Mouse (Mus musculus): ENCODE data around the gene Cmbl. TPM values are rescaled to one million over a fixed set of nuclear protein-coding genes. Genes with fewer than 3 reads are reported as not detected.
A peak's percentile ranks its signal among the peaks of the same experiment; 100 is the strongest.

Gene Cmbl
- 6.5 and 9.8 TPM in 2 replicates for polyA plus RNA-seq (2014; fragmentation: Nextera tagmentation; extraction: Ambion mirVana)

- no peaks in the 10 kb centered on the region for H3K36me3 ChIP-seq (ENCODE audit: control insufficient read depth, insufficient read depth, low read length)
- no peak for DNase-seq (ENCODE audit: low spot score)
- H3K4me3 ChIP-seq (ENCODE audit: low read depth, low read length) = no peak within 1 kb of the TSS
- no peak for ATAC-seq
- H3K27ac ChIP-seq (ENCODE audit: low read depth, low read length) = no peak within 1 kb of the TSS
- no peaks in the 10 kb centered on the region for H3K4me1 ChIP-seq (ENCODE audit: control insufficient read depth, insufficient read depth, low read length)
- H3K9me3 ChIP-seq (replicated peaks; ENCODE audit: control insufficient read depth, low read length) = no peaks in the 10 kb centered on the region
- H3K27me3 ChIP-seq (replicated peaks; ENCODE audit: control insufficient read depth, insufficient read depth, low read length) = no peaks in the 10 kb centered on the region
- 76% methylated on average over 5 of the region's 5 CpGs for WGBS
- H3K4me2 ChIP-seq (ENCODE audit: low read length) = no peak within 1 kb of the TSS
- H3K9ac ChIP-seq (ENCODE audit: low read length) = no peak within 1 kb of the TSS
Observed at GRCm38 (mm10) chr15:31565184-31565583, at the start of gene Cmbl. TSS of gene Cmbl (plus strand) at chr15:31565389.

- ATAC-seq (no peak), DNase-seq (ENCODE audit: low spot score) (no peak)
- Histone ChIP-seq H3K27ac (ENCODE audit: low read depth, low read length) (no peak overlapping the region), H3K9me3 (replicated peaks; ENCODE audit: control insufficient read depth, low read length) (no peaks in the 10 kb centered on the region), H3K27me3 (replicated peaks; ENCODE audit: control insufficient read depth, insufficient read depth, low read length) (no peaks in the 10 kb centered on the region), H3K4me2 (ENCODE audit: low read length) (no peak overlapping the region), H3K4me1 (ENCODE audit: control insufficient read depth, insufficient read depth, low read length) (no peaks in the 10 kb centered on the region), H3K9ac (ENCODE audit: low read length) (no peak overlapping the region), H3K36me3 (ENCODE audit: control insufficient read depth, insufficient read depth, low read length) (no peaks in the 10 kb centered on the region), H3K4me3 (ENCODE audit: low read depth, low read length) (no peak overlapping the region)
- 97% methylated on average over 1 of the region's 1 CpGs for WGBS
Observed at GRCm38 (mm10) chr15:31517186-31517585, 48.0 kb upstream of the Cmbl start.

GRCm38 (mm10) chr15:31518371-31518770 lies 46.8 kb upstream of the Cmbl start:
- H3K4me1 ChIP-seq (ENCODE audit: control insufficient read depth, insufficient read depth, low read length) = no peaks in the 10 kb centered on the region
- H3K4me2 ChIP-seq (ENCODE audit: low read length) = no peak overlapping the region
- no peaks in the 10 kb centered on the region for H3K9me3 ChIP-seq (replicated peaks; ENCODE audit: control insufficient read depth, low read length)
- H3K27me3 ChIP-seq (replicated peaks; ENCODE audit: control insufficient read depth, insufficient read depth, low read length) = no peaks in the 10 kb centered on the region
- no peak overlapping the region for H3K9ac ChIP-seq (ENCODE audit: low read length)
- DNase-seq (ENCODE audit: low spot score) (no peak), ATAC-seq (no peak)
- no peak overlapping the region for H3K4me3 ChIP-seq (ENCODE audit: low read depth, low read length)
- no peak overlapping the region for H3K27ac ChIP-seq (ENCODE audit: low read depth, low read length)
- no peaks in the 10 kb centered on the region for H3K36me3 ChIP-seq (ENCODE audit: control insufficient read depth, insufficient read depth, low read length)
- 90% methylated on average over 2 of the region's 2 CpGs for WGBS

DNA sequence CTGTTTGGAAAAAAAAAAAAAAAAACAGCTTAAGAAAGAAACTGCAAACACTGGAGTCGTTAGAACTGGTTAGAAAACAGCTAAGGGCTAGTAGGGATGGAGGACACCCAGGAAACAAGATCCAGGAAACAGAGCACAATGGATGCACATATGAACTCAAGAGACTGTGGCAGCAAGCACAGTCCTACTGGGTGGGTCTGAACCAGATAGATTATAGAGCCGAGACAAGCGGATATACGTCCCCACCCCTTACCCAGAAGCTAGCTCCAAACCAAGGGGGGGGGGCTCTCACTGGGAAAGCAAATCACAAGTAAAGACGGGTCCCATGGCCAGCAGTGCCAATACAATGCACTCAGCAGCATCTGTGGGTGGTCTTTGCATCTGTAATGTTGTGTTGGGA lies 46.2 kb upstream of the Cmbl start:
- WGBS = 73% methylated on average over 5 of the region's 5 CpGs
- Histone ChIP-seq H3K4me1 (ENCODE audit: control insufficient read depth, insufficient read depth, low read length) (no peaks in the 10 kb centered on the region), H3K4me3 (ENCODE audit: low read depth, low read length) (no peak overlapping the region), H3K27ac (ENCODE audit: low read depth, low read length) (no peak overlapping the region), H3K36me3 (ENCODE audit: control insufficient read depth, insufficient read depth, low read length) (no peaks in the 10 kb centered on the region), H3K9ac (ENCODE audit: low read length) (no peak overlapping the region), H3K27me3 (replicated peaks; ENCODE audit: control insufficient read depth, insufficient read depth, low read length) (no peaks in the 10 kb centered on the region), H3K4me2 (ENCODE audit: low read length) (no peak overlapping the region), H3K9me3 (replicated peaks; ENCODE audit: control insufficient read depth, low read length) (no peaks in the 10 kb centered on the region)
- ATAC-seq = no peak
- DNase-seq (ENCODE audit: low spot score) = no peak

DNA sequence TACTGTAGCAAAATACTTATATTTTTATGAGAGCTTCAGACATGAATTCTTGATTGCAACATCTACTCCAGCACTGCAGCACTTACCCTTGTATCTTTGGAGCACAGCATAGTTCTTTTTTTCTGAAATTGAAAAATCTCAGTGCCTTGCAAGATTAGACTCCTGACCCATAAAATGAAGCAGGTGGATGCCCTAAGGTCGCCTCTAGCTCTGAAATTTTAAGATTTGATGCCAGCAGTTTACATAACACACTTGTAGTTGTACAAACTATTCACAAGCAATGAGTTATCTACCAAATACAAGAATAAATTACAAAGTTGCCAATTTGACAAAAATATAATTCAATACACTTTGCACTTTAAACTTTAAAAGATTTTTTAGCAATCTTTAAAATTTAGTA lies 38.7 kb upstream of the Cmbl start:
- Histone ChIP-seq H3K36me3 (ENCODE audit: control insufficient read depth, insufficient read depth, low read length) (no peaks in the 10 kb centered on the region), H3K9ac (ENCODE audit: low read length) (no peak overlapping the region), H3K4me1 (ENCODE audit: control insufficient read depth, insufficient read depth, low read length) (peaks cover 6% of the 10 kb centered on the region), H3K27me3 (replicated peaks; ENCODE audit: control insufficient read depth, insufficient read depth, low read length) (no peaks in the 10 kb centered on the region), H3K4me2 (ENCODE audit: low read length) (no peak overlapping the region), H3K4me3 (ENCODE audit: low read depth, low read length) (no peak overlapping the region), H3K27ac (ENCODE audit: low read depth, low read length) (no peak overlapping the region), H3K9me3 (replicated peaks; ENCODE audit: control insufficient read depth, low read length) (no peaks in the 10 kb centered on the region)
- no peak for ATAC-seq
- DNase-seq (ENCODE audit: low spot score) = no peak
- 89% methylated on average over 1 of the region's 1 CpGs for WGBS

GRCm38 (mm10) chr15:31528477-31528876 lies 36.7 kb upstream of the Cmbl start:
- peak overlapping the region; percentile 70 for H3K4me2 ChIP-seq (ENCODE audit: low read length)
- no peaks in the 10 kb centered on the region for H3K9me3 ChIP-seq (replicated peaks; ENCODE audit: control insufficient read depth, low read length)
- H3K4me3 ChIP-seq (ENCODE audit: low read depth, low read length) = no peak overlapping the region
- no peak overlapping the region for H3K9ac ChIP-seq (ENCODE audit: low read length)
- no peaks in the 10 kb centered on the region for H3K36me3 ChIP-seq (ENCODE audit: control insufficient read depth, insufficient read depth, low read length)
- no peak overlapping the region for H3K27ac ChIP-seq (ENCODE audit: low read depth, low read length)
- no peak for ATAC-seq
- H3K27me3 ChIP-seq (replicated peaks; ENCODE audit: control insufficient read depth, insufficient read depth, low read length) = no peaks in the 10 kb centered on the region
- WGBS = 95% methylated on average over 4 of the region's 4 CpGs
- peaks cover 9% of the 10 kb centered on the region for H3K4me1 ChIP-seq (ENCODE audit: control insufficient read depth, insufficient read depth, low read length)
- DNase-seq (ENCODE audit: low spot score) = no peak

GRCm38 (mm10) chr15:31529103-31529502 lies 36.1 kb upstream of the Cmbl start:
- Histone ChIP-seq H3K4me3 (ENCODE audit: low read depth, low read length) (peak overlapping the region; percentile 69), H3K9ac (ENCODE audit: low read length) (peak overlapping the region; percentile 92), H3K36me3 (ENCODE audit: control insufficient read depth, insufficient read depth, low read length) (no peaks in the 10 kb centered on the region), H3K4me1 (ENCODE audit: control insufficient read depth, insufficient read depth, low read length) (peaks cover 9% of the 10 kb centered on the region), H3K4me2 (ENCODE audit: low read length) (peak overlapping the region; percentile 70), H3K27ac (ENCODE audit: low read depth, low read length) (no peak overlapping the region), H3K27me3 (replicated peaks; ENCODE audit: control insufficient read depth, insufficient read depth, low read length) (no peaks in the 10 kb centered on the region), H3K9me3 (replicated peaks; ENCODE audit: control insufficient read depth, low read length) (no peaks in the 10 kb centered on the region)
- no peak for DNase-seq (ENCODE audit: low spot score)
- no peak for ATAC-seq
- WGBS = 25% methylated on average over 6 of the region's 6 CpGs

GRCm38 (mm10) chr15:31529811-31530658 lies 35.2 kb upstream of the Cmbl start:
- DNase-seq (ENCODE audit: low spot score) (no peak), ATAC-seq (peak; percentile 45)
- no peaks in the 10 kb centered on the region for H3K9me3 ChIP-seq (replicated peaks; ENCODE audit: control insufficient read depth, low read length)
- peaks cover 9% of the 10 kb centered on the region for H3K4me1 ChIP-seq (ENCODE audit: control insufficient read depth, insufficient read depth, low read length)
- no peaks in the 10 kb centered on the region for H3K27me3 ChIP-seq (replicated peaks; ENCODE audit: control insufficient read depth, insufficient read depth, low read length)
- peak overlapping the region; percentile 70 for H3K4me2 ChIP-seq (ENCODE audit: low read length)
- peak overlapping the region; percentile 92 for H3K9ac ChIP-seq (ENCODE audit: low read length)
- peak overlapping the region; percentile 98 for H3K27ac ChIP-seq (ENCODE audit: low read depth, low read length)
- peak overlapping the region; percentile 69 for H3K4me3 ChIP-seq (ENCODE audit: low read depth, low read length)
- H3K36me3 ChIP-seq (ENCODE audit: control insufficient read depth, insufficient read depth, low read length) = no peaks in the 10 kb centered on the region
- under 1% methylated on average over 50 of the region's 56 CpGs for WGBS

GRCm38 (mm10) chr15:31530659-31531445 lies 34.3 kb upstream of the Cmbl start, which contains the start of gene March6:
TSS of gene March6 (minus strand) at chr15:31531053.
- peak within 1 kb of the TSS; percentile 69 for H3K4me3 ChIP-seq (ENCODE audit: low read depth, low read length)
- H3K4me1 ChIP-seq (ENCODE audit: control insufficient read depth, insufficient read depth, low read length) = peaks cover 9% of the 10 kb centered on the region
- DNase-seq (ENCODE audit: low spot score) = peak; percentile 97
- under 1% methylated on average over 58 of the region's 132 CpGs for WGBS
- no peaks in the 10 kb centered on the region for H3K9me3 ChIP-seq (replicated peaks; ENCODE audit: control insufficient read depth, low read length)
- peak; percentile 95 for ATAC-seq
- H3K9ac ChIP-seq (ENCODE audit: low read length) = peak within 1 kb of the TSS; percentile 92
- H3K36me3 ChIP-seq (ENCODE audit: control insufficient read depth, insufficient read depth, low read length) = no peaks in the 10 kb centered on the region
- H3K27me3 ChIP-seq (replicated peaks; ENCODE audit: control insufficient read depth, insufficient read depth, low read length) = no peaks in the 10 kb centered on the region
- peak within 1 kb of the TSS; percentile 70 for H3K4me2 ChIP-seq (ENCODE audit: low read length)
- H3K27ac ChIP-seq (ENCODE audit: low read depth, low read length) = peak within 1 kb of the TSS; percentile 98

All from forebrain, embryonic 14.5 days (tissue).